Mouse (Mus musculus): Measurements from ENCODE around the gene Foxn3. TPM values are rescaled to one million over a fixed set of nuclear protein-coding genes. Genes with fewer than 3 reads are reported as not detected.
"Not testable (repeated sequence)": the region's sequence is repeated elsewhere in the genome, so short reads cannot be mapped to it uniquely, and the experiment has no call there.

Gene Foxn3
- total RNA-seq, 2 experiments from 2014 or later, result 58.2 to 106 TPM

- no peak for ATAC-seq (replicated peaks; ENCODE audit: low FRiP score, poor library complexity, severe bottlenecking)
Measured at GRCm38 (mm10) chr12:99217145-99217698, 346.2 kb downstream of the Foxn3 start.

GRCm38 (mm10) chr12:99216341-99216761, 347.0 kb downstream of the Foxn3 start:
- ATAC-seq (replicated peaks; ENCODE audit: low FRiP score, poor library complexity, severe bottlenecking), result no peak

DNA sequence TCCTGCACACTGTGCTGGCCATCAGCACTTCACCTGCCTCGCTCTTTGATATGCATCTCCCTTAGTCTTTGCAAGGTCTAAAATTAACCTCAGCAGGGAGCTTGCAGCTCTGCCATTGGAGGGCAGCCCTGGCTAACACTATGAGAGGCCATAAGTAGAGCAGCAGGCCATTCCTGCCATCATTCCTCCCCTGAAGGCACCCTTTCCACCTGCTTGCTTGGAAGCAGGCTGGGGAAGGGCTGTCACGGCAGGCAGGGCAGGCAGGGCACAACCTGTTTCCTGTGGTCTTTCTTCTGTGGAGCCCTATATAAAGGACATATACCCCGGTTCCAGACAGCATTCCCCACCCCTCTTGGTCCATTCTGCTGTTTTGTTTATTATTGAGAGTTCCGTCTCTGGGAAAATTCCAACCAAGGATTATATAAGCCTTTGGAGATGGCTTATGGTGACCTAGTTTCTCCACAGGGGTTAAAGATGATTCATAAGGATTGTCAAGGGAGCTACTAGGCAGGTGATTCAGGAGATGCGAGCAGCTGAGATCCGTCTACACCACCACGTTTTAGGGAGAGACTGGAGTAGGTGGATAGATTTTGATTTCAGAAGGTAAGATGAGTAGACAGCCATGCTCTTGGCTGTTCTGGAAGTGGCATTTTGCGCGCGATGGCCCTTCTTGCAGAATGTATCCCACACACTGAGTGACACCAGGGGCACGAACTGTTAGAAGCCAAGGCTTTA, 347.7 kb downstream of the Foxn3 start:
- no peak for ATAC-seq (replicated peaks; ENCODE audit: low FRiP score, poor library complexity, severe bottlenecking)

- no peak for ATAC-seq (replicated peaks; ENCODE audit: low FRiP score, poor library complexity, severe bottlenecking)
Measured at GRCm38 (mm10) chr12:99214098-99214497, 349.3 kb downstream of the Foxn3 start.

GRCm38 (mm10) chr12:99213218-99213617, 350.2 kb downstream of the Foxn3 start:
- no peak for ATAC-seq (replicated peaks; ENCODE audit: low FRiP score, poor library complexity, severe bottlenecking)

GRCm38 (mm10) chr12:99209801-99210200, 353.6 kb downstream of the Foxn3 start:
- no peak for ATAC-seq (replicated peaks; ENCODE audit: low FRiP score, poor library complexity, severe bottlenecking)

DNA sequence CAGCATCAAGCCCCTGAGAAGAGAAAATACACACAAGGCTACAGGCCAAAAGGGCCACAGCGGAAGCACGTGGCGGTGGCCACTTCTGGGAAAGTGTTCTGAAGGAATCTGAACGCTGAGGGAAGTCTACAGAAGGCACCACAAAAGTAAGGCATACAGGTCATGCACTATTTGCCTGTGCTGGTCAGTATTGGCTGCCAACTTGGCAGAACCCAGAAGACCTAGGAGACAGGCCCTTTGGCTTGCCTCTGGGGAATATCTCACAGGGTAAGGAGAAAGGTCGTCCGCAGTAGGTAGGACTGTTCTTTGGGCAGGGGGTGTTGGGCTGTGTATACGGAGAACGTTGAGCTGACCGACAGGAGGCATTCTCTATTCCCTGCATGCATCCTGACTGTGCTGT, 355.1 kb downstream of the Foxn3 start:
- no peak for ATAC-seq (replicated peaks; ENCODE audit: low FRiP score, poor library complexity, severe bottlenecking)

- ATAC-seq (replicated peaks; ENCODE audit: low FRiP score, poor library complexity, severe bottlenecking), result no peak
Measured at GRCm38 (mm10) chr12:99207014-99207612, 356.3 kb downstream of the Foxn3 start.

- ATAC-seq (replicated peaks; ENCODE audit: low FRiP score, poor library complexity, severe bottlenecking), result no peak
Measured at GRCm38 (mm10) chr12:99205734-99206133, 357.6 kb downstream of the Foxn3 start.

DNA sequence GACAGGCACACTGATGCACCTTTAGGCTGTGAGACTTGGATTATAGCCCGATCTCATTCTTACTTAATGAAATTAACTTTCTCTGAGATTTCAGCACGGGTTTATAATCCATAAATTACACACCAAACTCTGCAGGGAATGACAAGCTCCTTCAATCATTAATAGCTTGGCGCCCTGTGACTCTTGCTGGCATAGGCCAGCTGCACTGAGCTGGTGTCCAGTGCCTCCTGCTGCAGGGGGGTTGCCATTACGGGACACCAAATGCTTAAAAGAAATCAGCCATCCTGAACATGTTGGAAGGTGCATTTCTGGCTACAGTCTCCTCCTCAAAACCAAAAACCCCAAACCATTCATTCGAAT, 364.3 kb downstream of the Foxn3 start:
- no peak for ATAC-seq (replicated peaks; ENCODE audit: low FRiP score, poor library complexity, severe bottlenecking)

- ATAC-seq (replicated peaks; ENCODE audit: low FRiP score, poor library complexity, severe bottlenecking), result no peak
Measured at GRCm38 (mm10) chr12:99198428-99199123, 364.8 kb downstream of the Foxn3 start.

DNA sequence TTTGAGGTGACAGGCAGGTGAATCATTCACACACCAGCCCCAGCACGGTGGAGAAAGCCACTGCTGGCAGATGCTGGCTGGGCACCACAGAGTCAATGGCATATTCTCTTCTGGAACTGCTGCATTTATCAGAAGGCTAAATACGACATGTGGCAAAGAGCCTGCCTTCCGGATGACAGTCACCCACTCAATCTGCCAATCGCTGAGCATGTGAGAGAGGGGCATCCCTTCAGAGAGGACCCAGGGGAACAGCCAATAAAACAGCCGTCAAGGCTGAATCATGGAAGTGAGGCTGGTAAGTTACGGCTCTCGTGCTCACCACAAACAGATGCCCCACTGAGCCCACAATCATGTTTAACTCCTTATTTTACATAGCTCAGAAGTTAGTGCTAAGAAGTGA, 366.4 kb downstream of the Foxn3 start:
- no peak for ATAC-seq (replicated peaks; ENCODE audit: low FRiP score, poor library complexity, severe bottlenecking)

DNA sequence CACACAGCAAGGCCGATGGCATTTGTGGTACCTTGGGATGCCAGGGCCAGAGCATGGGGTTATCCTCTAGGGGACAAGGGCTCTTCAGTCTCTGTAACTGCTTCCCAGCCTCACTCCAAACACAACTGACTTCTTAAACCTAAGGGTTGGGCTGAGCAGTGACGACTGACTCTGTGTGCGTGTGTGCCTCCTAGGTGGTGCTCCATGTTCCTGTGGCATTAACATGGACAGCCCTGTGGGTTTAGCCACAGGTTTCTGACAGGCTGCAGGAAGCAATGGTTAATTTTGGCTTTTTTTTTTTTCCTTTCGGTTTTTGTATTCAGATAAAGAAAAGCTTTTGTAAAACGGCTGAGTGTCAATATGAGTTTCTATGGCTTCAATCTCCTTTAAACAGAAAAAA, 367.7 kb downstream of the Foxn3 start:
- no peak for ATAC-seq (replicated peaks; ENCODE audit: low FRiP score, poor library complexity, severe bottlenecking)

GRCm38 (mm10) chr12:99194120-99194519, 369.3 kb downstream of the Foxn3 start:
- ATAC-seq (replicated peaks; ENCODE audit: low FRiP score, poor library complexity, severe bottlenecking), result not testable (repeated sequence)

- ATAC-seq (replicated peaks; ENCODE audit: low FRiP score, poor library complexity, severe bottlenecking), result no peak
Measured at GRCm38 (mm10) chr12:99187671-99188070, 375.7 kb downstream of the Foxn3 start.

DNA sequence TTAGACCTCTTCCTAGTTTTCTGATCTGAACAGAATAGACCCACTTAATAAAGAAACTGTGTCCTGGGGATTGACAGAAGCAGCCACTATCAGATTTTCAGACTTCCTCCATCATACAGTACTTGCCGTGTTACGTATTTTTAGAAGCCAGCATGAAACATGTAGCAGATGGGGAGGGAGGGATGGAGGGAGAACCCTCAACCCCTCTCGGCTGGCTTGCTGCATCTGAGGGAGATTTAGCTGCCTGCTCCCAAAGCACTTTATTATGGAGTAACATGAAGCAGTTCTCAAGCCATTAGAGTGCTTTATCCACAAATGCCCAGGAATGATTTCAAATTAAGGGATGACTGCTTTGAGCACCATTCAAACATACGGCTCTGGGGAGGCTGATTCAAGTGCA, 377.1 kb downstream of the Foxn3 start:
- ATAC-seq (replicated peaks; ENCODE audit: low FRiP score, poor library complexity, severe bottlenecking), result no peak

GRCm38 (mm10) chr12:99183261-99183792, 380.1 kb downstream of the Foxn3 start:
- no peak for ATAC-seq (replicated peaks; ENCODE audit: low FRiP score, poor library complexity, severe bottlenecking)

DNA sequence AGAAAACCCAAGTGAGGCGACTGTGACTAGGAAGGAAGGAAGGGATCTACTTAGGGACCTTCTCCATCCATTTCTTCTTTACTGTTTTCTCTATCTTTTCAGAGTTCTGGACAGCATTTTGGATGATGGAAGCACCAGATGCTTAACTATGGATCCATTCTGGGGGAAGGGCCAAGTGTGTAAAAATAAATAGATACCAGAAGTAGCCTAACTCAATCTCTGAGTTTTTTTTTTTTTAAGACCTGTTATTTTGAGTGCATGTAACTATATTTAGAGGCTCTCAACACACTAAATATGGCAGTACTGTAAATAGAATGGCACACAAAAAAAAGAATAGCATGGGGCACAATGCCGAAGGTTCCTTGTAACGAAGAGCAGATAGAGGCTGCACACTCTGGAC, 381.0 kb downstream of the Foxn3 start:
- no peak for ATAC-seq (replicated peaks; ENCODE audit: low FRiP score, poor library complexity, severe bottlenecking)

DNA sequence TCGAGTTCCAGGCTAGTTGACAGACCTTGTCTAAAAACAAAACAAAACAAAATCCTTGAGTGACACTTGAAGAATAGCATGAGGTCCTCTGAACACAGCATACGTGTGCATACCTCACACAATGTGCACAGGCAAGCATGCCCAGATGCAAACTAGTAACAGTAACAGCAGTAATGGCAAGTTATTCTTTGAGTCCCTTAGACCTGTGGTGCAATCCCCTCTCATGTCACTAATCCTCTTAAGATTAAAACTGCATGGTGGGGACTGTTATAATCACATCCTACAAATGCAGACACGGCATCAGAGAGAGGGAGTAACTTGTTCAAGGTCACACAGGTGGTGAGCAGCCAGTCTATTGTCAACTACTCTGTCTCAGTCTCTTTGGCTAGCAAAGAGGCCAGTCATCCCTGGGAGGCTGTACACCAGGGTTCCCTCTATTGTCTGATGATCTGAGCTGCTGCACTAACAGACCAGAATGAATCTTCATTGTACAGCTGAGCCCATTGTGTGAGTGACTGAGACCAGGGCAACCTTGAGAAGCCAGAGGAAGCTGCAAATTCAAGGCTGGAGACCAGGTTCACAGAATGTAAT, 383.1 kb downstream of the Foxn3 start:
- no peak for ATAC-seq (replicated peaks; ENCODE audit: low FRiP score, poor library complexity, severe bottlenecking)

DNA sequence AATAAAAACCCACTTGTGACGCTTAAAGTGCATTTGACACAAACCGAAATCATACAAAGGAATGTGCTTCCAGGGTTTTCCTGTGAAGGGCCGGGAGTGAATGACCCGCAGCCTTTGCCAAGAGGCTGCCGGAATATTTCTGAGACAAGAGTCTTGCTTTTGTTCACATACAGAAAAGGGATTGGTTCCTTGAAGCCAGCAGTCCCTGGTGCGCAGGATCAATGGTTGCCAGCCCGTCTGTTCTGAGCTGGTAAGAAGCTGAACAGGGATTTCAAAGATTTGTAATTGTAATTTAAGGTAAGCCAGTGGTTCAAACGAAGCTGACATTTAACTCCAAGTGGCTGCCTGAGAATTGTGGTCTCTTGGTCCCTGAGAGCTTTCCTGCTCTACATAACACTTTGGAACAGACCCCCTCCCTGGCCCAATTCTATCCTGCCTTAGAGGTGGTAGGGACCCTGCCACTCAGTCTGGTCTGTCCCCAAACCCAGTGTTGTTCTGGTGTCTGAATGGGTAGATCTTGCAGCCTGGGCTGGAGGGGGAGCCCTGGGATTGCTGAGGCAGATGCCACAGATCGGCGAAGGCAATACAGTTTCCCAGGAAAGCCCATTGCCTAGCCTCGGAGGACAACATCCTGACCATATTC, 388.3 kb downstream of the Foxn3 start:
- no peak for ATAC-seq (replicated peaks; ENCODE audit: low FRiP score, poor library complexity, severe bottlenecking)
